Mouse (Mus musculus): ENCODE results near the gene Ofcc1.

Gene Ofcc1

DNA sequence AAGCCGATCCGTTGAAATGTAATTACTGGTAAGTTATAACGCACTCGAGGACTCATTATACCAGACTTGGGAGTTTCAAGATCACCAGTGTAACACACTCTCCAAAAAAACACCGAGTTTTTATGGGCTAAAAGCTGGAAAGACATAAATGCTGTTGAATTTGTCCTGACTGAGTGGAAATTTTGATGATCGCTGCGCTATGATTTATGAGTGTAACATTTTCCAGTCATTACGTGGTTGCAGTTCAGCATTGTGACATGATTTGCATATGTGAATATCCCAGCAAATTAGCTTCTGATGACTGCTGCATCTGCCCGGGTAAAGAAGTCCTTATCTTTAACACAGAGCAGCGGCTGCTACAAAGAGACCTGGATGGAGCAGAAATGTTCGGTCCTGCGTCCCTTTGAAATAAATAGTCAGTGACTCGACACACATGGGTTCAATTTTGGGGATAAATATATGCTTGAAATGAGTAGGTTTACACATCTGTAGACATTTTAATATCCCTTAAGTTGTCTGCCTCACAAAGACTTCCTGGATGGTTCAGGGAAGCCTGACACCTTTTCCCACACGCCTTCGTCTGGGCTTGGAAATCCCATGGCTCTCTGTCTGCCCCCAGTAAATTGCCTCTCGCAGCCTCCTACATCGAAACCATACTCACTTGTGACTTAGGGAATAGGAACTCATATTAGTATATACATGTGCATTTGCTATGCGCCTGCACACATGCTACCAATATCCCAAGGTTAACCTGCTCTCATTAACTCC lies 381.8 kb downstream of the Ofcc1 start:
- no peak for DNase-seq

DNA sequence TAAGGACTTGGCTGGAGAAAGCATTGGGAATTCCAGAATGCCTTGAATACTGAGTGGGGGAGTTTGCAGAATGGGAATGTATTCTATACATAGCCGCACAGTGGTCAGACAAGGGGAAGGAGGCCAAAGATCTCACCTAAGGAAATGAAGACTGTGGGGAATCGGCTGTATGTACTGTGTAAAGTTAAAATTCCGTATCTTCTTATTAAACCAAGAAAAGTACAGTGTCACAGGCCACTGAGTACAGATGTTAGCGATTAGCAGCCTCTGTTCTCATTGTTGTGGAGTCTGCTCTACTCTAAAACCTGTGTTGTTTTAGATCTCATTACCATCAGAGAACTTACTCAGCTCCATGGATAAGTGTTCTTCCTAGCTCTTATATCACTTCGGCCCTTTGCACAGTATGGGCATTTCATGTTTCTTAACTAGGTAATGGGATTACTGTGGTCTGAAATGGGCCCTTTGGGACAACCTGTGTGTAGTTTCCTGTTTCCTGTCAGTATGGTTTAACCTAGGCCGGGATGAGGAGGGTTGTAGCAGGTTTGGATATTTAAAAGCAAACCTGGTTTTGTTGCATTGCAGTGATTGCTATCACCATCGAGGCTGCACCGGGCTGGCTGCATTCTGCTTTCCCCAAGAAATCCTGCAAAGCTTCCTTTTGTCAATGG lies 392.8 kb downstream of the Ofcc1 start:
- no peak for DNase-seq

DNA sequence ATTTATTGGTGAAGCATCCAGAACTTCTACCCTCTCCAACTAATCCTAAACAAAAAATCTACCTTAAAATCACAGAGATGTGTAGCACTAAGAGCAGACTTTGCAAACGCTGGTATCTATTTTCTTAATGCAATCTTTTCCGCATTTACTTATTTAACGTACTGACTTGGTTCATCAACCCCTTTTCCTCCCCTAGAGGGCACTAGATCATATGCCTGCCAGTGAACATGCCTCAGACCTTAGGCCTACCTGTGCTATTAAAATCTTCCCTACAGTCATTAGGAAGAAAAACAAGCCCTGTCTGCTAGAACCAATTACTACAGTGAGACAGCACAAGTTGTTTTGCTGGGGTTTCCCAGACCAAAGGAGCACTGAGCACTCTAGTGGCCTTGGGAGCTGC lies 404.0 kb downstream of the Ofcc1 start:
- DNase-seq, result no peak

DNA sequence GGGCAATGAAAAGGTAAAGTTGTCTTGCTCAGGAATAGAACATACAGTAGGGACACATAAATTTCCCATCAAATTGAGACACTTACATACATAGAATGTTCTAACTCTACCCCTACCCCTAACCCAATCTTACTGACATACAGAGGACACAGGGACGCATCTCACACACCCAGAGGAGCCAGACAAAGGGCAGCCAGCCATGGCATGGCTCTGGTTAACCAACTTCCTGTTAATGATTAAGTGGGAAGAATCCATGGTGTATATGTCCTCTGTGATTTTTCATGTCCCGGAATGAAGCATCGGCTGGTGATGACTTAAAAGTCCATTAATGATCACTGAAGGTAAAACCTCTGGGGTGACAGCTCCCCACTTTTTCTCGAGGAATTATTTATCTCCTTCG lies 405.2 kb downstream of the Ofcc1 start:
- no peak for DNase-seq

All from thymus, adult 18-20 months (tissue).